Mouse (Mus musculus) G1E (cell line): ENCODE data around the gene Slc1a7. TPM values are rescaled to one million over a fixed set of nuclear protein-coding genes. Genes with fewer than 3 reads are reported as not detected.

Source experiments
- ATAC-seq: 2 replicates; pipeline ENCODE4 v1.8.0; 2016; ENCODE audit warnings: mild to moderate bottlenecking; ENCODE audit not compliant: insufficient number of reproducible peaks, poor library complexity, low FRiP score, severe bottlenecking; ENCODE audit errors: extremely low read depth
- DNase-seq: peaks from one replicate; pipeline ENCODE4 v3.0.0; 2012; ENCODE audit warnings: low spot score
- H3K27me3 ChIP-seq: 2 replicates; pipeline ENCODE4 v1.6.1; 2012; ENCODE audit warnings: mild to moderate bottlenecking, low read length, inconsistent platforms; ENCODE audit not compliant: insufficient read depth
- H3K36me3 ChIP-seq: replicated peaks from 2 replicates; pipeline ENCODE3; 2012; ENCODE audit warnings: mild to moderate bottlenecking, inconsistent platforms
- H3K4me1 ChIP-seq: 2 replicates; pipeline ENCODE4 v1.6.1; 2012; ENCODE audit warnings: low read depth, low read length, inconsistent platforms, mixed read lengths; ENCODE audit not compliant: insufficient read depth
- H3K4me3 ChIP-seq: 2 replicates; pipeline ENCODE4 v1.5.1; 2012; ENCODE audit warnings: low read depth, mild to moderate bottlenecking, inconsistent platforms, low read length, moderate library complexity, mixed read lengths
- H3K9me3 ChIP-seq: replicated peaks from 2 replicates; pipeline ENCODE4 v1.6.1; 2012; ENCODE audit warnings: inconsistent platforms
- CTCF ChIP-seq: IDR thresholded peaks from 2 replicates; pipeline ENCODE4 v1.5.1; 2012; ENCODE audit warnings: low read depth, low read length, inconsistent platforms, mixed read lengths
- GATA1 ChIP-seq: IDR thresholded peaks from 2 replicates; pipeline ENCODE4 v1.6.1; 2012; ENCODE audit warnings: borderline replicate concordance, low read length, inconsistent platforms, mixed read lengths
- GATA2 ChIP-seq: IDR thresholded peaks from 2 replicates; pipeline ENCODE4 v1.6.1; 2012; ENCODE audit warnings: low read depth, low read length, inconsistent platforms, borderline replicate concordance
- POLR2AphosphoS5 ChIP-seq: IDR thresholded peaks from 2 replicates; pipeline ENCODE4 v1.6.1; 2012; ENCODE audit warnings: low read depth, low read length, inconsistent platforms; ENCODE audit not compliant: insufficient replicate concordance
- TAL1 ChIP-seq: conservative IDR thresholded peaks from 2 replicates; pipeline ENCODE4 v1.6.1; 2012; ENCODE audit warnings: low read depth, low read length, inconsistent platforms, mixed read lengths
- polyA plus RNA-seq: library from polyadenylated mRNA; stranded (reverse); fragments of >175 nt; gene quantifications from 2 replicates; pipeline ENCODE4 v1.2.3, GENCODE M21; 2012
- total RNA-seq, 2 experiments: library from RNA; stranded (forward) in 1 of 2; stranded (reverse) in 1 of 2; fragments of 200-1000 nt in 1 of 2; fragments of >200 nt in 1 of 2; fragmentation: Nextera tagmentation in 1 of 2; gene quantifications; 2 replicates each; pipeline ENCODE4 v1.2.3; 2014 to 2017

Slc1a7 gene
- total and polyA plus RNA-seq, 3 experiments, result 0.11 TPM; not detected in 2

- no peak for ATAC-seq
- H3K27me3 ChIP-seq, result peaks cover 20% of the 10 kb centered on the region
- peaks cover 7% of the 10 kb centered on the region for H3K4me1 ChIP-seq
- H3K9me3 ChIP-seq, result no peaks in the 10 kb centered on the region
- H3K4me3 ChIP-seq, result no peak overlapping the region
- TF ChIP-seq GATA2, result no peak
- TF ChIP-seq CTCF, result no peak
- TF ChIP-seq GATA1, result no peak
- TF ChIP-seq TAL1, result no peak
- no peak for TF ChIP-seq POLR2AphosphoS5
- no peaks in the 10 kb centered on the region for H3K36me3 ChIP-seq
- DNase-seq, result no peak
Measured at GRCm38 (mm10) chr4:107962044-107962732, 5.9 kb upstream of the Slc1a7 start.

DNA sequence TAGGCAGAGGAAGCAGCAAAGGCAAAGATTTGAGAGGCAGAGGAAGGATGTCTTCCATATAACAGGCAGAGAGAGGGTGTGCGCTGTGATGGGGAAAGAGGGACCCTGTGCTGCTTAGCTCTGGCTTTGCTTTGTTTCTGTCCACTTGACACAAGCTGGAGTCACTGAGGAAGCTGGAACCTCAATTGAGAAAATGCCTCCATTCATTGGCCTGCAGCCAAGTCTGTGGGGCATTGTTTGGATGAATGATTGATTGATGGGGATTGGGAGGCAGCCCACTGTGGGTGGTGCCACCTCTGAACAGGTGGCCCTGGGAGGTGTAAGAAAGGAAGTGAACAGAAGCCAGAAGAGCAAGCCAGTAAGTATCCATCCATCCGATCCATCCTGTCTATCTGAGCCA is 5.3 kb upstream of the Slc1a7 start:
- ATAC-seq (no peak), DNase-seq (no peak)
- Histone ChIP-seq H3K36me3 (no peaks in the 10 kb centered on the region), H3K9me3 (no peaks in the 10 kb centered on the region), H3K4me3 (no peak overlapping the region), H3K4me1 (peaks cover 7% of the 10 kb centered on the region), H3K27me3 (peaks cover 20% of the 10 kb centered on the region)
- TF ChIP-seq CTCF (no peak), POLR2AphosphoS5 (no peak)

- ATAC-seq (no peak), DNase-seq (no peak)
- TF ChIP-seq GATA2 (no peak), CTCF (no peak), POLR2AphosphoS5 (no peak), GATA1 (no peak), TAL1 (no peak)
- Histone ChIP-seq H3K4me3 (no peak overlapping the region), H3K36me3 (no peaks in the 10 kb centered on the region), H3K4me1 (peaks cover 7% of the 10 kb centered on the region), H3K27me3 (peaks cover 20% of the 10 kb centered on the region), H3K9me3 (no peaks in the 10 kb centered on the region)
Measured at GRCm38 (mm10) chr4:107966416-107967109, 1.6 kb upstream of the Slc1a7 start.

GRCm38 (mm10) chr4:107969781-107970180 is 1.6 kb downstream of the Slc1a7 start:
- no peak for TF ChIP-seq POLR2AphosphoS5
- TF ChIP-seq GATA1, result no peak
- no peak for TF ChIP-seq TAL1
- TF ChIP-seq GATA2, result no peak
- no peak for TF ChIP-seq CTCF
- Histone ChIP-seq H3K4me3 (no peak overlapping the region), H3K27me3 (peaks cover 10% of the 10 kb centered on the region), H3K36me3 (no peaks in the 10 kb centered on the region), H3K9me3 (no peaks in the 10 kb centered on the region), H3K4me1 (peaks cover 7% of the 10 kb centered on the region)
- ATAC-seq (no peak), DNase-seq (no peak)

DNA sequence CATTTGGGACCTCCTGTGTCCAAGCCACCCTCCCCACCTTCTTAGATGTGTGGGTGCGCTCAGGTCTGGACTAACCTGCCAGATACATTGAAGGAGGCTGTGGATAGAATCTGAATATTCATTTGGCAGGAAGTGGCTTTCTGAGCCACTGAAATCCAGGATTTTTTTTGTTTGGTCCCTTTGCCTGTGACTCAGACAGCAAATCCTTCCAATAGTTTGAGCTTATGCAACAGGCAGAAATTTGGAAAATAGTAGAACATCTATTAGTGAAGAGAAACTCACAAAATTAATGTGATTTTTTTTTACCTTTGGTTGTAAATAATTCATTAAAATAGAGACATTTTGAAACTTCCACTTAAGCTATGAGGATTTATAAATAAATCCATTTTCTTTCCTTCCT is 3.0 kb downstream of the Slc1a7 start:
- H3K27me3 ChIP-seq, result peaks cover 10% of the 10 kb centered on the region
- no peaks in the 10 kb centered on the region for H3K9me3 ChIP-seq
- peaks cover 7% of the 10 kb centered on the region for H3K4me1 ChIP-seq
- ATAC-seq, result no peak
- TF ChIP-seq TAL1 (no peak), GATA2 (no peak), CTCF (no peak)
- no peak overlapping the region for H3K4me3 ChIP-seq
- no peak for DNase-seq
- no peaks in the 10 kb centered on the region for H3K36me3 ChIP-seq

- Histone ChIP-seq H3K4me3 (no peak overlapping the region), H3K27me3 (peaks cover 6% of the 10 kb centered on the region; the same call in 1 of the 2 replicates), H3K9me3 (no peaks in the 10 kb centered on the region), H3K4me1 (no peaks in the 10 kb centered on the region), H3K36me3 (no peaks in the 10 kb centered on the region)
- TF ChIP-seq POLR2AphosphoS5, result no peak
- TF ChIP-seq GATA2, result no peak
- no peak for TF ChIP-seq TAL1
- no peak for TF ChIP-seq GATA1
- TF ChIP-seq CTCF, result no peak
- DNase-seq (no peak), ATAC-seq (no peak)
Measured at GRCm38 (mm10) chr4:107974527-107974926, 6.4 kb downstream of the Slc1a7 start.
